8 mouse cellular contexts compared by ENCODE assay signal in genomic region chr17:70872094-70872929, GRCm38 (mm10). TPM values are rescaled to one million over a fixed set of nuclear protein-coding genes. Genes with fewer than 3 reads are reported as not detected.
DNase-seq lines count a peak whose midpoint lies in the region; ATAC-seq and TF ChIP-seq lines count a peak whose summit lies in the region.

No protein-coding gene starts in this region.

- H3K36me3 ChIP-seq in kidney, postnatal 0 days (ENCODE audit: insufficient read depth, low read length), result no peaks in the 10 kb centered on the region
- no peaks in the 10 kb centered on the region for H3K36me3 ChIP-seq in midbrain, embryonic 12.5 days

- no peak overlapping the region for H3K9ac ChIP-seq in kidney, postnatal 0 days (ENCODE audit: low read depth, low read length)
- H3K9ac ChIP-seq in midbrain, embryonic 12.5 days (replicated peaks), result 0 out of 2 replicates have a peak overlapping the region, but pooled peaks have one; percentile 31

- DNase-seq in kidney, postnatal 0 days (ENCODE audit: low spot score), result no peak
- no peak for DNase-seq in kidney, adult 11 months
- DNase-seq in ZHBTc4 (ENCODE audit: low read depth, low spot score), result peak; percentile 91
- DNase-seq in frontal cortex, postnatal 14 days (ENCODE audit: low spot score in 2 of 2), result peak; percentile 14 to 25
- DNase-seq in urinary bladder, adult 18-20 months (ENCODE audit: low spot score in 2 of 2), result no peak
- DNase-seq in spleen, adult 12 weeks (ENCODE audit: low spot score), result no peak
- DNase-seq in gastrocnemius, adult 8-10 months (ENCODE audit: low spot score in 2 of 2), result no peak

- H3K27ac ChIP-seq in kidney, postnatal 0 days, result no peak overlapping the region
- peak overlapping the region; percentile 88 for H3K27ac ChIP-seq in midbrain, embryonic 12.5 days (replicated peaks)

- WGBS in kidney, postnatal 0 days, result 35% methylated on average over 14 of the region's 14 CpGs
- WGBS in midbrain, embryonic 12.5 days, result 3% methylated on average over 14 of the region's 14 CpGs

- 0 out of 2 replicates have a peak overlapping the region, but pooled peaks have one; percentile 43 for H3K4me2 ChIP-seq in kidney, postnatal 0 days (ENCODE audit: low read length)
- H3K4me2 ChIP-seq in midbrain, embryonic 12.5 days (replicated peaks), result peak overlapping the region; percentile 58

- no peak for TF ChIP-seq CTCF in kidney, postnatal 0 days (IDR thresholded peaks at IDR 0.05; ENCODE audit: low read depth)

- ATAC-seq in kidney, postnatal 0 days (replicated peaks; ENCODE audit: low FRiP score, low read depth), result peak; percentile 56; the same call in 1 of the 2 replicates
- ATAC-seq in midbrain, embryonic 12.5 days (ENCODE audit: low FRiP score, low read depth), result peak; percentile 94

- H3K4me1 ChIP-seq in kidney, postnatal 0 days (replicated peaks; ENCODE audit: insufficient read depth, low read length), result 0 out of 2 replicates have a peak, but pooled peaks cover 3% of the 10 kb centered on the region
- H3K4me1 ChIP-seq in midbrain, embryonic 12.5 days, result peaks cover 22% of the 10 kb centered on the region

- H3K4me3 ChIP-seq in kidney, postnatal 0 days (replicated peaks; ENCODE audit: low read depth, low read length), result no peak overlapping the region
- peak overlapping the region; percentile 23 for H3K4me3 ChIP-seq in midbrain, embryonic 12.5 days

- no peaks in the 10 kb centered on the region for H3K27me3 ChIP-seq in kidney, postnatal 0 days (ENCODE audit: insufficient read depth, low read length)
- peaks cover 4% of the 10 kb centered on the region; the same call in 1 of the 2 replicates for H3K27me3 ChIP-seq in midbrain, embryonic 12.5 days

- H3K9me3 ChIP-seq in kidney, postnatal 0 days (replicated peaks; ENCODE audit: low read length), result no peaks in the 10 kb centered on the region
- H3K9me3 ChIP-seq in midbrain, embryonic 12.5 days, result no peaks in the 10 kb centered on the region

RNA-seq across cellular contexts. Expression of gene Tgif1, which starts 19.0 kb away (rescaled TPM):
- 74.9 and 78.9 TPM in 2 replicates for polyA plus RNA-seq in kidney, postnatal 0 days (2015; fragmentation: Nextera tagmentation; extraction: Ambion mirVana)
- 50.1 and 58.9 TPM in 2 replicates for polyA plus RNA-seq in midbrain, embryonic 12.5 days (2016; fragmentation: Nextera tagmentation; extraction: Ambion mirVana)
- 1 to 10 TPM; 5.6 to 7.2 (median 5.9) TPM for total RNA-seq in gastrocnemius, adult 8-10 months (2022)

Comparison
In these comparisons a context has a peak if more than half of its experiments do, and no peak if none do; other contexts are left out.
1. DNase-seq: peak in ZHBTc4 (single experiment) and frontal cortex, postnatal 14 days (2 of 2); none in kidney, postnatal 0 days (single experiment), kidney, adult 11 months (single experiment), urinary bladder, adult 18-20 months (0 of 2), spleen, adult 12 weeks (single experiment) and gastrocnemius, adult 8-10 months (0 of 2).